Mouse (Mus musculus): ENCODE measurements around the gene Ralgps1. TPM values are rescaled to one million over a fixed set of nuclear protein-coding genes. Genes with fewer than 3 reads are reported as not detected.

Gene Ralgps1
- polyA plus RNA-seq, 1 experiment, result 9.5 TPM

DNA sequence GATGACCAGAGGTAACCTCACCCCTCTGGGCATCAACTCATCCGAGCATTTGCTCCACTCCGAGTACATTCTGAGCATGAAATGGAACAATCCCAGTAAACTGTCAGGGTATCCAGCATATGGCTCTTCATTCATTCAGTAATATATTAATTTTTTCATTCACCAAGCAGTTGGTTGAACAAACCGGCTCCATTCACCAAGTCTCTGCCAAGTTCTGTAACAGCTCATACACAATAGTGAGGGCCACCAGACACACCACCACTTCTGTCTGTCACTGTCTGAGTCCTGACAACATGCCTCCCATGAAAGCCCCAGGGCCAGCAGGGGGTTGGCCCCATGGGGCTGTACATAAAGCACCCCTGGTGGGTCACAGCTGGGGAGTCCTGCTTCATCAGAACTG is 181.3 kb downstream of the Ralgps1 start:
- no peak for TF ChIP-seq POLR2A (IDR thresholded peaks at IDR 0.05; ENCODE audit: low read depth, low read length)
- TF ChIP-seq CTCF (IDR thresholded peaks at IDR 0.05; ENCODE audit: extremely low read depth, insufficient read length, insufficient replicate concordance, low read depth, low read length), result no peak
- H3K4me1 ChIP-seq (ENCODE audit: control insufficient read depth, insufficient read depth, insufficient read length, low read length), result no peaks in the 10 kb centered on the region
- no peak overlapping the region for H3K4me3 ChIP-seq (ENCODE audit: low read depth, low read length)
- H3K36me3 ChIP-seq (ENCODE audit: control insufficient read depth, insufficient read depth, low read length), result no peaks in the 10 kb centered on the region
- no peaks in the 10 kb centered on the region for H3K27me3 ChIP-seq (ENCODE audit: control insufficient read depth, insufficient read depth, low read length)
- 92% methylated on average over 3 of the region's 3 CpGs for WGBS
- H3K27ac ChIP-seq (ENCODE audit: insufficient read depth, low read depth, low read length), result no peak overlapping the region

DNA sequence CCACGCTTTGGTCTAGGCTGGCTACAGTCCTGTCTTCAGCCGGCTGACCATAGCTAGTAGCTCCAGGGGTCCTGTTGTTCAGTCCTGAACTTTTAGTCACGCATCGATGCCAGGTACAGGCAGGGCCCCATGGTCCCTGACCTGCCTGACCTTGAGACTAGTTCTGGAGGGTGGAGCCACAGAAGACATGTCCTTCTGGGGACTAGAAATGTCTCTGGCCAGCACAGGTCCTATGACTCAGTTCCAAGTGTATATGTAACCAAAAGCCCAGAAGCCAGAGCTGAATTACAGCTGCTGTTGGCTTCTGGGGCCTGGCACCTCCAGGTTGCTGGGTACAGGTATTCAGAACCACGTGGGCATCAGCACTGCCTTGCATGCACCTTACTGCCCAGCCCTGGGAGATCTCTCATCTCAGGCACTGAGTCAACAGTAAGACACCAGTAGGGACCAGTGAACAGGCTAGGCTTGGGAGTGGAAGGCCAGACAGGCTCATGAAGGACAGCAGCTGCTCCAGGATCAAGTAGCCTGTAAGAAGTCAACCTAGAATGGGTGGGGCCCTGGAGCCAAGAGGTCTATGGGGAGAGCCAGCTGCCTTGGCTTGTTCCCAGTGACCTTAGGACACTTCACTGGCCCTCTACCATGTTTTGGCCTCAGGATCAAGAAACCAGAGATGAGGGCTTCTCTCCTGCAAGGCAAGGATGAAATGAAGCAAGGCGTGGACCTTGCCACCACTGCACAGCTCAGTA is 182.2 kb downstream of the Ralgps1 start:
- Histone ChIP-seq H3K4me1 (ENCODE audit: control insufficient read depth, insufficient read depth, insufficient read length, low read length) (no peaks in the 10 kb centered on the region), H3K27me3 (ENCODE audit: control insufficient read depth, insufficient read depth, low read length) (no peaks in the 10 kb centered on the region), H3K36me3 (ENCODE audit: control insufficient read depth, insufficient read depth, low read length) (no peaks in the 10 kb centered on the region), H3K4me3 (ENCODE audit: low read depth, low read length) (no peak overlapping the region), H3K27ac (ENCODE audit: insufficient read depth, low read depth, low read length) (no peak overlapping the region)
- 87% methylated on average over 6 of the region's 6 CpGs for WGBS
- TF ChIP-seq POLR2A (IDR thresholded peaks at IDR 0.05; ENCODE audit: low read depth, low read length) (no peak), CTCF (IDR thresholded peaks at IDR 0.05; ENCODE audit: extremely low read depth, insufficient read length, insufficient replicate concordance, low read depth, low read length) (no peak)

DNA sequence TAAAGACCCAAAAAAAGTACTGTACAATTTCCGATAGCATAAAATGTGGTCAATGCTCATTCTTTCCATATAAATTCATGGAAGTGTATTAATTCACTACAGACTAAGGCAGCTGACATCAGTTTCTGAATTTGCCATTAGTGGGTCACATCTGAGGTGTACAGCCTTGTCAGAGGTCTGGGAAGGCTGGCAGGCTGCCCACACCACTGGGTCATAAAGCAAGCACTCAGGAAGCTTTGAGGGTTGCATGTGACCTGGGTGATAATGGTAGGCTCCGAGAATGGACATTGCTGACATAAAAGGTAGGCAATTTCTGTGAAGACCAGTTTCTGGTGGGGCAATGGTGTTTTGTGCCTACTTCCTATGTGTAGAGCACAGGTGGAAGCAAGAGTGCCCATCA is 183.4 kb downstream of the Ralgps1 start:
- H3K4me1 ChIP-seq (ENCODE audit: control insufficient read depth, insufficient read depth, insufficient read length, low read length), result no peaks in the 10 kb centered on the region
- no peaks in the 10 kb centered on the region for H3K27me3 ChIP-seq (ENCODE audit: control insufficient read depth, insufficient read depth, low read length)
- TF ChIP-seq POLR2A (IDR thresholded peaks at IDR 0.05; ENCODE audit: low read depth, low read length), result no peak
- TF ChIP-seq CTCF (IDR thresholded peaks at IDR 0.05; ENCODE audit: extremely low read depth, insufficient read length, insufficient replicate concordance, low read depth, low read length), result no peak

DNA sequence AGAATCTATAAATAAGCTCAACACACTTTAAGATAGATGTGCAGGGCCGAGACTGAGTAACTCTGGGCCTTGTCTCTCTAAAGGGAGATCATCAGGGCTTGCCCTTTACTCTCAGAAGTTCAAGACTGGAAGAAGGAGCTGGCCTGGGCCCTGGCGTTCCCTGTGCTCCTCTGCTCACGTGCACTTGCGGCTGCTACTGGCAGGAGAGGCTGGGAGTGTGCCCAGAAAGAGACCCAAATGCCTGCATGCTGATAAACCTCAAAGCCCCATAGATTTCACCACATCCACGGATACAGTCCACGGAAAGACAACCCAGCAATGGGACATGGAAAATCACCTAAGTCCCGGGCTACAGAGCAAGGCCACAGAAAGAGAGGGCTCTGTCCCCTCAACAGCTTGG is 184.8 kb downstream of the Ralgps1 start:
- Histone ChIP-seq H3K27me3 (ENCODE audit: control insufficient read depth, insufficient read depth, low read length) (no peaks in the 10 kb centered on the region), H3K36me3 (ENCODE audit: control insufficient read depth, insufficient read depth, low read length) (no peaks in the 10 kb centered on the region), H3K4me3 (ENCODE audit: low read depth, low read length) (no peak overlapping the region), H3K4me1 (ENCODE audit: control insufficient read depth, insufficient read depth, insufficient read length, low read length) (no peaks in the 10 kb centered on the region), H3K27ac (ENCODE audit: insufficient read depth, low read depth, low read length) (no peak overlapping the region)
- TF ChIP-seq POLR2A (IDR thresholded peaks at IDR 0.05; ENCODE audit: low read depth, low read length) (no peak), CTCF (IDR thresholded peaks at IDR 0.05; ENCODE audit: extremely low read depth, insufficient read length, insufficient replicate concordance, low read depth, low read length) (no peak)
- 79% methylated on average over 7 of the region's 7 CpGs for WGBS

More for the DNA sequence above, 183.4 kb downstream of the Ralgps1 start:
- H3K36me3 ChIP-seq (ENCODE audit: control insufficient read depth, insufficient read depth, low read length), result no peaks in the 10 kb centered on the region
- WGBS, result 66% methylated on average over 2 of the region's 2 CpGs
- H3K27ac ChIP-seq (ENCODE audit: insufficient read depth, low read depth, low read length), result no peak overlapping the region
- no peak overlapping the region for H3K4me3 ChIP-seq (ENCODE audit: low read depth, low read length)

GRCm38 (mm10) chr2:33185258-33185657 is 186.0 kb downstream of the Ralgps1 start:
- WGBS, result 77% methylated on average over 7 of the region's 7 CpGs
- no peaks in the 10 kb centered on the region for H3K4me1 ChIP-seq (ENCODE audit: control insufficient read depth, insufficient read depth, insufficient read length, low read length)
- no peaks in the 10 kb centered on the region for H3K27me3 ChIP-seq (ENCODE audit: control insufficient read depth, insufficient read depth, low read length)
- H3K27ac ChIP-seq (ENCODE audit: insufficient read depth, low read depth, low read length), result no peak overlapping the region
- no peak overlapping the region for H3K4me3 ChIP-seq (ENCODE audit: low read depth, low read length)
- TF ChIP-seq POLR2A (IDR thresholded peaks at IDR 0.05; ENCODE audit: low read depth, low read length), result no peak
- TF ChIP-seq CTCF (IDR thresholded peaks at IDR 0.05; ENCODE audit: extremely low read depth, insufficient read length, insufficient replicate concordance, low read depth, low read length), result peak; percentile 30; the same call in 1 of the 2 replicates
- no peaks in the 10 kb centered on the region for H3K36me3 ChIP-seq (ENCODE audit: control insufficient read depth, insufficient read depth, low read length)

- Histone ChIP-seq H3K27me3 (ENCODE audit: control insufficient read depth, insufficient read depth, low read length) (no peaks in the 10 kb centered on the region), H3K4me3 (ENCODE audit: low read depth, low read length) (no peak overlapping the region), H3K4me1 (ENCODE audit: control insufficient read depth, insufficient read depth, insufficient read length, low read length) (no peaks in the 10 kb centered on the region; the same call in 1 of the 2 replicates), H3K27ac (ENCODE audit: insufficient read depth, low read depth, low read length) (no peak overlapping the region), H3K36me3 (ENCODE audit: control insufficient read depth, insufficient read depth, low read length) (no peaks in the 10 kb centered on the region)
- TF ChIP-seq POLR2A (IDR thresholded peaks at IDR 0.05; ENCODE audit: low read depth, low read length), result no peak
- no peak for TF ChIP-seq CTCF (IDR thresholded peaks at IDR 0.05; ENCODE audit: extremely low read depth, insufficient read length, insufficient replicate concordance, low read depth, low read length)
- 78% methylated on average over 10 of the region's 10 CpGs for WGBS
These were observed 186.6 kb downstream of the Ralgps1 start for GRCm38 (mm10) chr2:33184641-33185040.

DNA sequence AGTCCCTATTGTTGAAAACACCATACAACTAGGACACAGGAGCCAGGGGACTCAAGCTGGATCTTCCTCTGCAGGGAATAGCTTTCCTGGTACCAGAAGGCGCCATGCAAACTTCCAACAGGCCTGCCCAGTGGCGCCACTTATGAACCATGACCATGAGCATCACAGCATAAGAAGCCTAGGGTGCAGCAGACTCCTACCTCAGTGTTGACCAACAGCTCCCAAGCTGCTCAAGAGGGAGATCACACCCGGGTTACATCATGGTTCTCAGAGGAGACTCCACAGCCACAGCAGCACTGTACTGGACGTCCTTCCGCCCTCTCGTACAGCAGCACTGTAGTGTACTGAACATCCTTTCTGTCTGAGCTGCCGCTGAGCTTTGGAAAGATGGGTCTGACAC is 188.0 kb downstream of the Ralgps1 start:
- H3K36me3 ChIP-seq (ENCODE audit: control insufficient read depth, insufficient read depth, low read length), result no peaks in the 10 kb centered on the region
- H3K27ac ChIP-seq (ENCODE audit: insufficient read depth, low read depth, low read length), result no peak overlapping the region
- TF ChIP-seq CTCF (IDR thresholded peaks at IDR 0.05; ENCODE audit: extremely low read depth, insufficient read length, insufficient replicate concordance, low read depth, low read length), result no peak
- TF ChIP-seq POLR2A (IDR thresholded peaks at IDR 0.05; ENCODE audit: low read depth, low read length), result no peak
- no peak overlapping the region for H3K4me3 ChIP-seq (ENCODE audit: low read depth, low read length)
- no peaks in the 10 kb centered on the region for H3K27me3 ChIP-seq (ENCODE audit: control insufficient read depth, insufficient read depth, low read length)
- 89% methylated on average over 7 of the region's 7 CpGs for WGBS
- peaks cover 4% of the 10 kb centered on the region for H3K4me1 ChIP-seq (ENCODE audit: control insufficient read depth, insufficient read depth, insufficient read length, low read length)
